Mouse (Mus musculus): ENCODE measurements at regions not wholly inside any gene's neighbourhood (a gene's known extent, or its start where the extent isn't known, plus 50 kb on each side); places are given as distances from the start of the nearest gene placed in this dataset.
A peak's percentile ranks its signal among the peaks of the same experiment; 100 is the strongest.

DNA sequence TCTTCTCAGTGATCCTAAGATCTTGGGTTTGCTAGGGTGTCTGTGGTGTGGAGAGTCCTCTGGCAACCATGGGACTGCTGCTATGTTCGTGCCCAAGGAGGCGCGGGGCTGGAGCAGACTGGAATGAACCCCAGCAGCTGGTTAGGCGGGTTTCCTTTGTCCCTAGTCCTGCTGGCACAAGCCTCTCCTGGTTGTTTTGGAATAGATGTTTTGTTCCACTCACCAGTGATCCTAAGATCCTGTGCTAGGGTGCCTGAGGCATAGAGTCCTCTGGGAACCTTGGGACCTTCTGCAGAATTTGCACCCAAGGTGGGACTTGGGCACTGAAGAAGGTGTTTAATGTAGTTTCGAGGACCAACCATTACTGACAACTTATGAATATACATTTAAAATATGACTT, 1205.9 kb upstream of the Gm8797 start:
- Histone ChIP-seq H3K4me1 (peaks cover 8% of the 10 kb centered on the region; the same call in 1 of the 2 replicates), H3K27ac (no peak overlapping the region), H3K9ac (no peak overlapping the region), H3K36me3 (ENCODE audit: poor library complexity, severe bottlenecking) (no peaks in the 10 kb centered on the region), H3K9me3 (replicated peaks) (no peaks in the 10 kb centered on the region), H3K27me3 (no peaks in the 10 kb centered on the region), H3K4me2 (no peak overlapping the region), H3K4me3 (no peak overlapping the region)
- WGBS, result 78% methylated on average over 5 of the region's 5 CpGs
- ATAC-seq, result peak; percentile 36; the same call in 1 of the 2 replicates

- H3K27ac ChIP-seq, result no peak overlapping the region; the same call in 1 of the 2 replicates
- H3K27me3 ChIP-seq, result no peaks in the 10 kb centered on the region
- ATAC-seq, result peak; percentile 95
- no peak overlapping the region for H3K4me3 ChIP-seq
- H3K4me2 ChIP-seq, result no peak overlapping the region
- peaks cover 8% of the 10 kb centered on the region; the same call in 1 of the 2 replicates for H3K4me1 ChIP-seq
- no peaks in the 10 kb centered on the region for H3K9me3 ChIP-seq (replicated peaks)
- no peaks in the 10 kb centered on the region for H3K36me3 ChIP-seq (ENCODE audit: poor library complexity, severe bottlenecking)
- no peak overlapping the region for H3K9ac ChIP-seq
- WGBS, result 24% methylated on average over 3 of the region's 3 CpGs
Observed at GRCm38 (mm10) chr3:4546103-4546833, 1204.3 kb upstream of the Gm8797 start.

- H3K27ac ChIP-seq, result no peak overlapping the region
- WGBS, result 52% methylated on average over 1 of the region's 1 CpGs
- no peak for ATAC-seq
- H3K9ac ChIP-seq, result no peak overlapping the region
- no peak overlapping the region for H3K4me3 ChIP-seq
- H3K9me3 ChIP-seq (replicated peaks), result no peaks in the 10 kb centered on the region
- no peaks in the 10 kb centered on the region for H3K36me3 ChIP-seq (ENCODE audit: poor library complexity, severe bottlenecking)
- H3K4me1 ChIP-seq, result no peaks in the 10 kb centered on the region
- no peaks in the 10 kb centered on the region for H3K27me3 ChIP-seq
- H3K4me2 ChIP-seq, result no peak overlapping the region
Observed at GRCm38 (mm10) chr3:4560664-4561063, 1189.9 kb upstream of the Gm8797 start.

DNA sequence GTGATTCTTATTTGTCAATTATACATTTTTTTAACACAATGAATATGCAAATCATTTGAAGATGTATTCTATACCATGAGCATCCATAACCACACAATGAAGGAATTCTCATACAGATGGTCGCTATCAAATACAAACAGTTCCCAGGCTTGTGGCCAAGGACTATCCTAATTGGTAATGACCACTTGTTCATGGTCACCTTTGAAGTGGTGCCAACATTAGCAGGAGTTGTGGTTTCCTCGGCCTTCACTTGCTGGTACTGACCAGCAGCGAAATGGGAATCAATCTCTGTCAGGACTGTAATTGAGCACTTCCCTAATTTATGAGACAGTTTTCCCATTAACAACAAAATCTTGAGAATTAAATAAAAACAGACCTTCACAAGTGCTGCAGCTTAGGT, 1168.1 kb upstream of the Gm8797 start:
- Histone ChIP-seq H3K9me3 (replicated peaks) (no peaks in the 10 kb centered on the region), H3K27me3 (no peaks in the 10 kb centered on the region), H3K36me3 (ENCODE audit: poor library complexity, severe bottlenecking) (no peaks in the 10 kb centered on the region), H3K4me2 (no peak overlapping the region), H3K27ac (no peak overlapping the region), H3K4me3 (no peak overlapping the region), H3K4me1 (no peaks in the 10 kb centered on the region), H3K9ac (no peak overlapping the region)
- WGBS, result 81% methylated on average over 3 of the region's 3 CpGs
- no peak for ATAC-seq

DNA sequence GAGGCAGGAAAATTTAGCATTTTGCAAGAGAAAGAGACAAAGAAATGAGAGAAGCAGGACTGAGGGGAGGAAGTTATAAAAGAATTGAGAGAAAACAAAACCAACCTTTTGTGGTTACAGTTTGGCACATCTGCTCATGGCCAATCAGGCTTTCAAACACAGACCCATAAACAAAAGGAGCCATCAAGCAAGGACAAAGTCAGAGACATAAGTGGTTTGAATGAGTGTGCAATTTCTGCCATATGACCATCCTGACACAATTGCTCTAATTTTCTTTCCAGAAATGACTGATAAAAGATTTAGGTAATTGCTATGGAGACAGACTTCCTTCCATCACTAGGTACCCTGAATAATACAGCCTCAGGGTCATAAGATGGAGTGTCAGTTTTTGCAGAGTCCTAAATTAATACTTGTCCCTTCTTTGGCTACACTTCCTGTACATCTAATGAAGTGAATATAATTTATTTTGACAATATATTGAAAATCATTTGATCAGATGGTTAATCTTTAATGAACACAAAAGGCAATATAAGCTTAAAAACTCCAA, 1156.6 kb upstream of the Gm8797 start:
- no peaks in the 10 kb centered on the region for H3K4me1 ChIP-seq
- H3K9ac ChIP-seq, result no peak overlapping the region
- H3K4me2 ChIP-seq, result no peak overlapping the region
- H3K9me3 ChIP-seq (replicated peaks), result no peaks in the 10 kb centered on the region
- H3K27ac ChIP-seq, result no peak overlapping the region
- H3K36me3 ChIP-seq (ENCODE audit: poor library complexity, severe bottlenecking), result no peaks in the 10 kb centered on the region
- no peak overlapping the region for H3K4me3 ChIP-seq
- peak; percentile 48; the same call in 1 of the 2 replicates for ATAC-seq
- no peaks in the 10 kb centered on the region for H3K27me3 ChIP-seq

DNA sequence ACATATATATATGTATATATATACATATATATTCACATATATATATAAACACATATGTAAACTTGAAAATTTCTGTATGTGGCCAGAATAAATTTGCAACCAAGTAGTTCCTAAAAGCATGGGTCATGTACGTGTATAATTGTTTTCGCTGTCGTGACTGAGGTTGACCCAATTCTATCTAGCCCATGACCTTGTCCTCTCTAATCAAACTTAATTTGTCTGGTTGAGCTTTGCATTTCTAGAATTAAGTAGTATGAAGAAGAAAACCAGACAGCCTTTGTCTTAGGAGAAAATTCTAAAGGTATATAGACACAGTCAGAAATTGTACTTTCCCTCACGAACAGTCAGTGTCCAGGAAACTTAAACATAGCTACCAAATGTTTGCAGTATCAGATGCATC, 1156.1 kb upstream of the Gm8797 start:
- no peak overlapping the region for H3K27ac ChIP-seq
- no peak overlapping the region for H3K4me2 ChIP-seq
- no peaks in the 10 kb centered on the region for H3K4me1 ChIP-seq
- 79% methylated on average over 4 of the region's 4 CpGs for WGBS
- ATAC-seq, result no peak
- H3K27me3 ChIP-seq, result no peaks in the 10 kb centered on the region
- no peak overlapping the region for H3K9ac ChIP-seq
- no peaks in the 10 kb centered on the region for H3K36me3 ChIP-seq (ENCODE audit: poor library complexity, severe bottlenecking)
- H3K9me3 ChIP-seq (replicated peaks), result no peaks in the 10 kb centered on the region
- no peak overlapping the region for H3K4me3 ChIP-seq

Data from forebrain, embryonic 13.5 days (tissue).